Mouse (Mus musculus) lung, postnatal 0 days (tissue): ENCODE data around the gene Tceanc2. TPM values are rescaled to one million over a fixed set of nuclear protein-coding genes. Genes with fewer than 3 reads are reported as not detected.

Experiments
- ATAC-seq: fragments of 200-750 bp; cut with Nextera tagmentation; 2 replicates; pipeline ENCODE4 v1.8.0; 2017; ENCODE audit warnings: moderate library complexity
- DNase-seq: peaks from one replicate; pipeline ENCODE4 v3.0.0-alpha.2; 2016; ENCODE audit warnings: low spot score
- H3K27ac ChIP-seq: fragments of 300-500 bp; sonication (generic); 2 replicates; pipeline ENCODE4 v1.5.1; 2014; ENCODE audit warnings: antibody characterized with exemption, mild to moderate bottlenecking, low read length, mixed read lengths
- H3K27me3 ChIP-seq: fragments of 300-500 bp; sonication (generic); replicated peaks from 2 replicates; pipeline ENCODE4 v1.6.1; 2014; ENCODE audit warnings: low read length, mixed read lengths; ENCODE audit not compliant: insufficient read depth
- H3K36me3 ChIP-seq: fragments of 300-500 bp; sonication (generic); 2 replicates; pipeline ENCODE4 v1.6.1; 2014; ENCODE audit warnings: low read length, mixed read lengths; ENCODE audit not compliant: insufficient read depth
- H3K4me1 ChIP-seq: fragments of 300-500 bp; sonication (generic); 2 replicates; pipeline ENCODE4 v1.6.1; 2014; ENCODE audit warnings: antibody characterized with exemption, low read depth, low read length, mixed read lengths; ENCODE audit not compliant: insufficient read depth
- H3K4me2 ChIP-seq: fragments of 300-500 bp; sonication (generic); replicated peaks from 2 replicates; pipeline ENCODE4 v1.6.1; 2014; ENCODE audit warnings: low read depth, mild to moderate bottlenecking, low read length, moderate library complexity, mixed read lengths
- H3K4me3 ChIP-seq: fragments of 300-500 bp; sonication (generic); 2 replicates; pipeline ENCODE4 v1.5.1; 2014; ENCODE audit warnings: low read depth, low read length
- H3K9ac ChIP-seq: fragments of 300-500 bp; sonication (generic); replicated peaks from 2 replicates; pipeline ENCODE4 v1.6.1; 2014; ENCODE audit warnings: low read depth, mild to moderate bottlenecking
- H3K9me3 ChIP-seq: fragments of 300-500 bp; sonication (generic); 2 replicates; pipeline ENCODE4 v1.6.1; 2016; ENCODE audit warnings: low read length, mixed read lengths
- CTCF ChIP-seq: IDR thresholded peaks from 2 replicates; pipeline ENCODE4 v1.5.1; 2016; ENCODE audit warnings: antibody characterized with exemption, mild to moderate bottlenecking
- EP300 ChIP-seq: IDR thresholded peaks from 2 replicates; pipeline ENCODE4 v1.6.1; 2016; ENCODE audit warnings: antibody characterized with exemption, mild to moderate bottlenecking, control low read depth
- WGBS: fragments of 180-500 bp; shearing (Covaris S2); extraction: QIAGEN DNeasy Blood & Tissue Kit; methylation state at CpG from one replicate; pipeline ENCODE4 v1.1.7; 2014; 5-methylcytosine and 5-hydroxymethylcytosine counted together
- polyA plus RNA-seq: library from polyadenylated mRNA; unstranded; fragments of >200 nt; fragmentation: Nextera tagmentation; extraction: Ambion mirVana; gene quantifications from 2 replicates; pipeline ENCODE4 v1.2.1, GENCODE M21; 2015

Tceanc2 gene
- polyA plus RNA-seq, 1 experiment from 2014 or later: 20.7 TPM

GRCm38 (mm10) chr4:107136531-107136930, 42.4 kb downstream of the Tceanc2 start:
- WGBS: 63% methylated on average over 3 of the region's 3 CpGs
- H3K27ac ChIP-seq: no peak overlapping the region

DNA sequence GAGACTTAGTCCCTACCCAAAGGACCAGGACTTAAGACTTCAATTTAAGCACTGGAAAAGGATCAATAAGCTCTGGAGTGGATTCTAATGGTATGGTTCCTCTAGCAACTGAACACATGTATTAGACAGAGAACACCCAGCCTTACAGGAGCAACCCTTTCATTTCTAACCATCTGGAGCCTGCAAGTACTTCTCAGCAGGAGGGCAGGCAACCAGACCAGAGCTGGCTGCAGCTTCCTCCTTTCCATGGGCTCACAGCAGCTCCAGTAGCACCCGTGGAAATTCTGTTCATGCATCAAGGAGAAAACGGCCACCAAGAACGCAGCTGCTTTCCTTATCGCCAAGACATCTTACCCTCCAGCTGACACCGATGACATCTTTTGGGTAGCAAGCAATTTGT, 43.3 kb downstream of the Tceanc2 start:
- WGBS: 55% methylated on average over 5 of the region's 5 CpGs
- TF ChIP-seq CTCF: no peak
- no peak overlapping the region for H3K9ac ChIP-seq
- H3K4me3 ChIP-seq: no peak overlapping the region
- H3K4me1 ChIP-seq: no peaks in the 10 kb centered on the region
- no peaks in the 10 kb centered on the region for H3K27me3 ChIP-seq
- no peak overlapping the region for H3K27ac ChIP-seq
- ATAC-seq (no peak), DNase-seq (no peak)
- H3K9me3 ChIP-seq: no peaks in the 10 kb centered on the region
- no peak overlapping the region for H3K4me2 ChIP-seq
- peaks cover 8% of the 10 kb centered on the region; the same call in 1 of the 2 replicates for H3K36me3 ChIP-seq

More at GRCm38 (mm10) chr4:107136531-107136930, 42.4 kb downstream of the Tceanc2 start:
- ATAC-seq: no peak
- H3K4me1 ChIP-seq: no peaks in the 10 kb centered on the region
- H3K4me3 ChIP-seq: no peak overlapping the region
- TF ChIP-seq CTCF: no peak
- no peak for TF ChIP-seq EP300
- H3K4me2 ChIP-seq: no peak overlapping the region
- no peak overlapping the region for H3K9ac ChIP-seq
- no peak for DNase-seq
- H3K9me3 ChIP-seq: no peaks in the 10 kb centered on the region
- no peaks in the 10 kb centered on the region for H3K27me3 ChIP-seq
- H3K36me3 ChIP-seq: peaks cover 8% of the 10 kb centered on the region; the same call in 1 of the 2 replicates

DNA sequence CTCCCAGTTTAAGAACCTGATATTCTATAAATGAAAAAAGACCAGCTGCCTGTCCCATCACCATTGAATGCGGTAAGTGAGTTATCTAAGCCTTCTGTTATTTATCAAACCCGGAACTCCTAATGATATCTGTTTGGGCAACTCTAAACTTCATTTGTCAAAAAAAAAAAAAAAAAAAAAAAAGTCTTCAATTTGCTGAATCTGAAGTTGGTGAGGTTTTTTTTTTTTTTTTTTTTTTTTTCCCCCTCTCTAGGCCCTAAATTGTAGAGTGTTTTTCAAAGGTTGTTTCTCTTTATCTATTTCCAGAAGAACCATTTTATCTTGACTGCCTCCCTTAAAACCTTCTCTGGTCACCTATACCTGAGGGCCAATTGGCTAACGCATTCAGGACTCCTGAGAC, 44.0 kb downstream of the Tceanc2 start:
- DNase-seq: no peak
- Histone ChIP-seq H3K27me3 (no peaks in the 10 kb centered on the region), H3K4me1 (no peaks in the 10 kb centered on the region), H3K9me3 (no peaks in the 10 kb centered on the region), H3K4me3 (no peak overlapping the region), H3K9ac (no peak overlapping the region), H3K36me3 (peaks cover 8% of the 10 kb centered on the region; the same call in 1 of the 2 replicates), H3K4me2 (no peak overlapping the region), H3K27ac (no peak overlapping the region)
- no peak for ATAC-seq
- no peak for TF ChIP-seq EP300
- TF ChIP-seq CTCF: no peak
- WGBS: 70% methylated on average over 3 of the region's 3 CpGs

DNA sequence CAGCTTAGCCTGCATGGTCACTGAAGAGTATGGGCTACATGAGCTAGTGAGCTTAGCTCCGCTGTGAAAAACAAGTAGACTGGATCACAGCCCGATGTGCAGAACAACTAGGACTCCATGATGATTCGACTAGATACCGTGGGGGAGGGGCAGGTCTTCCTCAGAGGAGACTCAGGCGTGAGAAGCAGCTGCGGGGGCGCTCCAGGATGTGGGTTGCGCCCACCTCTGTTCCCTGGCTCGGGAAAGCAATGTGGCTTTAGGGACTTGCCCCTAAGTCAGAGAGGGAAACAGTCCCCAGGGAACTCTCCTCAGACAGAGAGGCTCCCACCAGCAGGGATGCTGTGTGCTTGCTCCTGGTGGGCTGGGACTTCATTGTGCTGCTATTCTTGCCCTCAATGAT, 48.4 kb downstream of the Tceanc2 start:
- no peak overlapping the region for H3K9ac ChIP-seq
- H3K27ac ChIP-seq: no peak overlapping the region
- no peaks in the 10 kb centered on the region for H3K27me3 ChIP-seq
- WGBS: 34% methylated on average over 9 of the region's 9 CpGs
- DNase-seq (peak; percentile 11), ATAC-seq (no peak)
- H3K4me1 ChIP-seq: no peaks in the 10 kb centered on the region
- no peaks in the 10 kb centered on the region for H3K36me3 ChIP-seq
- no peak overlapping the region for H3K4me3 ChIP-seq
- H3K4me2 ChIP-seq: no peak overlapping the region
- H3K9me3 ChIP-seq: no peaks in the 10 kb centered on the region
- TF ChIP-seq CTCF: no peak
- TF ChIP-seq EP300: no peak

DNA sequence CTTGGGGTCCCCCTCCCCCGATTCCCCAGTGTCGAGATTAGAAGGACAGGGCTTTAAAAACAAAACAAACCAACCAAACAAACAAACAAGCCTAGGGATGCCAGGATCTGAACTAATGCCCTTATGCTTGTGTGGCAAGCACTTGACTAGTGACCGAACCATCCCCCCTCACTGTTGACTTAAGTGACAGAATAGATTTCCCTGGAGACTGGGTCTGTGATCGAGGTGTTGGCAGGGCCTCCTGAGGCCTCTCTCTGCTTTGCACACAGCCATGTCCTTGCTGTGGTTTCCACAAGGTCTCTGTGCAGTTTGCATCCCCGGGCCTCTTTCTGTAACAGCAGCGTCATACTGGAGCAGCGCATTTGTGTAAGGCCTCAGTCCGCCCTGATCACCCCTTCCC, 49.5 kb downstream of the Tceanc2 start:
- Histone ChIP-seq H3K9me3 (no peaks in the 10 kb centered on the region), H3K9ac (no peak overlapping the region), H3K36me3 (no peaks in the 10 kb centered on the region), H3K4me2 (no peak overlapping the region), H3K4me3 (no peak overlapping the region), H3K27ac (no peak overlapping the region), H3K4me1 (no peaks in the 10 kb centered on the region), H3K27me3 (no peaks in the 10 kb centered on the region)
- WGBS: 67% methylated on average over 8 of the region's 8 CpGs
- DNase-seq: no peak
- no peak for ATAC-seq
- no peak for TF ChIP-seq CTCF
- no peak for TF ChIP-seq EP300

GRCm38 (mm10) chr4:107127901-107128669, 50.8 kb downstream of the Tceanc2 start:
- Histone ChIP-seq H3K9me3 (no peaks in the 10 kb centered on the region), H3K27me3 (no peaks in the 10 kb centered on the region), H3K4me2 (no peak overlapping the region), H3K27ac (no peak overlapping the region), H3K36me3 (no peaks in the 10 kb centered on the region), H3K9ac (no peak overlapping the region), H3K4me1 (no peaks in the 10 kb centered on the region), H3K4me3 (no peak overlapping the region)
- ATAC-seq (no peak), DNase-seq (no peak)
- TF ChIP-seq EP300 (no peak), CTCF (no peak)
- WGBS: 50% methylated on average over 13 of the region's 13 CpGs
